Mouse (Mus musculus): ENCODE data around the gene Phlpp2. TPM values are rescaled to one million over a fixed set of nuclear protein-coding genes. Genes with fewer than 3 reads are reported as not detected.

The Phlpp2 gene
- polyA plus RNA-seq, 1 experiment from 2014 or later: 1.5 TPM

DNA sequence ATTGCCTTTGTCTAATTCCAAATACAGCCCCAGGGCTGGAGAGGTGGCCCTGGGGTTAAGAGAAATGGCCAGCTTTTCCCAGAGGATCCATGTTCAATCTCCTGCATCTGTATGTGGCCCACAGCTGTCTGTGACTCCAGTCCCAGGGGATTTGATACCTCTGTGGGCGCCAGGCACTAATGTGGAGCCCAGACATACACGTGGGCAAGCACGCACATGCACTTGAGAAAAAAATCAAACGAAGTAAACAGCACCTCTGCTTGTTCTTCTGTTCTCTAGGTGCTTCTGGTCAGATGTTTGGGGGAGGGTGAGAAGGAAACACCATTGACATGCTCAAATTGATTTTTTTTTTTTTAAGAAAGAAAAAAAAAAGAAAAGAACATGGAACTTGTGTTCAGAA, 95.8 kb downstream of the Phlpp2 start:
- Histone ChIP-seq H3K4me1 (replicated peaks) (peaks cover 12% of the 10 kb centered on the region), H3K9ac (no peak overlapping the region), H3K36me3 (no peaks in the 10 kb centered on the region), H3K27ac (no peak overlapping the region), H3K9me3 (replicated peaks) (no peaks in the 10 kb centered on the region), H3K4me2 (no peak overlapping the region), H3K27me3 (peaks cover 57% of the 10 kb centered on the region), H3K4me3 (no peak overlapping the region)
- no peak for ATAC-seq (replicated peaks; ENCODE audit: insufficient number of reproducible peaks, insufficient read depth, low FRiP score, low read depth)
- WGBS: 67% methylated on average over 4 of the region's 4 CpGs

DNA sequence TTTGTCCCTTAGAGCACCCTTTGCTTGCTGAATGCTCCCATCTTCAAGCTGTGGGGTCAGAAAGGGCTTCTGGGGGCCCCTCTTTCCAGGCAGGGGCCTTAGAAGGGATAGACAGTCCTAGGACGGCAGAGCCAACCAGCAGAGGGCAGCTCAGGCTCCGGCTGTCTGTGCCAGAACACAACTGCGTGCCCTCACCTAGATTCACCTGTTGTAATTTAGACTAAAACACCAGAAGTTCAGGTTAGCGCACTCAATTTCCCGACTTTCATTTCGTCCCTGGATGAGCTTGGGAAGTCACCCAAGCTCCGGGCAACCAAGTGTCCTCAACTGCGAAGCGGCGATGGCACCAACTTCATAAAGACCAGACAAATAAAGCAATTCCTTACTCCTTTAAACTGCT, 100.5 kb downstream of the Phlpp2 start:
- H3K9ac ChIP-seq: no peak overlapping the region
- no peak overlapping the region for H3K27ac ChIP-seq
- ATAC-seq (replicated peaks; ENCODE audit: insufficient number of reproducible peaks, insufficient read depth, low FRiP score, low read depth): no peak
- WGBS: 54% methylated on average over 10 of the region's 10 CpGs
- H3K9me3 ChIP-seq (replicated peaks): no peaks in the 10 kb centered on the region
- H3K27me3 ChIP-seq: peaks cover 32% of the 10 kb centered on the region
- H3K4me2 ChIP-seq: no peak overlapping the region
- H3K4me3 ChIP-seq: no peak overlapping the region
- no peaks in the 10 kb centered on the region for H3K4me1 ChIP-seq (replicated peaks)
- no peaks in the 10 kb centered on the region for H3K36me3 ChIP-seq

DNA sequence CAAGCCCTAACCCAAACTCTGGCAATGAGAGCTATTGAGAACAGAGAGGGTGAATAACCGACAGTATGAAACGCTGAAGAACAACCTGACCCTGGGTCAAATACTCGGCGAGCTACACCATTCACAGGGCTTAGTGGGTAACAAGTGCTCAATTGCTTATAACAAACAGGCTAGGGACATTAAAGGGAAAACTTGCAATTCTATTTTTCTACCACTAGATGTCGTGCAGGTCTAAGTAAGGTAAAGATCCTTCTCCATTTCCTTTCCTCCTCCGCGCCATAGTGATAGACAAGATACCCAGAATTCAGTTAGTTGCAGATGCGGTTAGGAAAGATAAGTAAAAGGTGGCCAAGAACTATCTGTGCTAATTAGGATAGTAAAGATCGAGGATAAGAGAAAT, 102.0 kb downstream of the Phlpp2 start:
- WGBS: 7% methylated on average over 9 of the region's 9 CpGs
- no peak for ATAC-seq (replicated peaks; ENCODE audit: insufficient number of reproducible peaks, insufficient read depth, low FRiP score, low read depth)

DNA sequence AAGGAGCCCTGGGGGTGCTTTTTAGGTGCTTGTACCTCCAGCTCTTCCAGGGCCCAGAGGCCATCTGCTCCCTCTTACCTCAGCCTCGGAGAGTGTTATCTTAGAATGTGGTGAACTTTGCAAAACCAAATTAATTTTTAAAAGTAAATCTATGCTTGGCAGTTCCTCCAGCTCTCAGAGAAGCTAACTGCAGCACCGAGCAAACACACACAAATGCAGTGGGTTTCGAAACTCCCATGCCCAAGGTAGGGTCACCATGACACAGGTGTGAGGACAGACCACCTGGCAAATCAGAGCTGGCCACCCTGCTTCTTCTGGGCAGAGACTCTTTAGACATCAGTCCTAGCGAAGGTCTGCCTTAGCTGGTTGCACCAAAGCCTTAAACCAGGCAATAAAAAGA, 104.6 kb downstream of the Phlpp2 start:
- Histone ChIP-seq H3K9ac (no peak overlapping the region), H3K4me2 (no peak overlapping the region), H3K27me3 (peaks cover 23% of the 10 kb centered on the region), H3K4me1 (replicated peaks) (no peaks in the 10 kb centered on the region), H3K4me3 (no peak overlapping the region), H3K9me3 (replicated peaks) (no peaks in the 10 kb centered on the region), H3K27ac (no peak overlapping the region), H3K36me3 (no peaks in the 10 kb centered on the region)
- ATAC-seq (replicated peaks; ENCODE audit: insufficient number of reproducible peaks, insufficient read depth, low FRiP score, low read depth): no peak
- 74% methylated on average over 4 of the region's 4 CpGs for WGBS

More for the DNA sequence above, 102.0 kb downstream of the Phlpp2 start:
- Histone ChIP-seq H3K9ac (no peak overlapping the region), H3K4me3 (no peak overlapping the region), H3K4me1 (replicated peaks) (no peaks in the 10 kb centered on the region), H3K9me3 (replicated peaks) (no peaks in the 10 kb centered on the region), H3K27ac (no peak overlapping the region), H3K27me3 (peaks cover 23% of the 10 kb centered on the region), H3K36me3 (no peaks in the 10 kb centered on the region), H3K4me2 (no peak overlapping the region)

GRCm38 (mm10) chr8:109979339-109979738, 111.0 kb downstream of the Phlpp2 start:
- 71% methylated on average over 6 of the region's 6 CpGs for WGBS
- no peak for ATAC-seq (replicated peaks; ENCODE audit: insufficient number of reproducible peaks, insufficient read depth, low FRiP score, low read depth)
- H3K9me3 ChIP-seq (replicated peaks): no peaks in the 10 kb centered on the region
- no peak overlapping the region for H3K27ac ChIP-seq
- H3K9ac ChIP-seq: no peak overlapping the region
- H3K27me3 ChIP-seq: no peaks in the 10 kb centered on the region
- H3K4me3 ChIP-seq: no peak overlapping the region
- H3K4me1 ChIP-seq (replicated peaks): peaks cover 9% of the 10 kb centered on the region
- no peaks in the 10 kb centered on the region for H3K36me3 ChIP-seq
- no peak overlapping the region for H3K4me2 ChIP-seq

GRCm38 (mm10) chr8:109982386-109983105, 114.2 kb downstream of the Phlpp2 start:
- no peak for ATAC-seq (replicated peaks; ENCODE audit: insufficient number of reproducible peaks, insufficient read depth, low FRiP score, low read depth)
- Histone ChIP-seq H3K9ac (no peak overlapping the region), H3K4me1 (replicated peaks) (peaks cover 9% of the 10 kb centered on the region), H3K36me3 (no peaks in the 10 kb centered on the region), H3K27ac (no peak overlapping the region), H3K9me3 (replicated peaks) (no peaks in the 10 kb centered on the region), H3K27me3 (no peaks in the 10 kb centered on the region), H3K4me3 (no peak overlapping the region), H3K4me2 (no peak overlapping the region)
- WGBS: 74% methylated on average over 15 of the region's 15 CpGs

GRCm38 (mm10) chr8:109983944-109984343, 115.6 kb downstream of the Phlpp2 start:
- no peak for ATAC-seq (replicated peaks; ENCODE audit: insufficient number of reproducible peaks, insufficient read depth, low FRiP score, low read depth)
- peaks cover 9% of the 10 kb centered on the region for H3K4me1 ChIP-seq (replicated peaks)
- H3K4me2 ChIP-seq: no peak overlapping the region
- no peaks in the 10 kb centered on the region for H3K36me3 ChIP-seq
- no peak overlapping the region; the same call in 1 of the 2 replicates for H3K27ac ChIP-seq
- WGBS: 29% methylated on average over 5 of the region's 5 CpGs
- H3K27me3 ChIP-seq: no peaks in the 10 kb centered on the region
- no peak overlapping the region for H3K9ac ChIP-seq
- no peaks in the 10 kb centered on the region for H3K9me3 ChIP-seq (replicated peaks)
- H3K4me3 ChIP-seq: no peak overlapping the region

GRCm38 (mm10) chr8:109986384-109986783, 118.0 kb downstream of the Phlpp2 start:
- Histone ChIP-seq H3K4me2 (no peak overlapping the region), H3K4me1 (replicated peaks) (peaks cover 9% of the 10 kb centered on the region), H3K27me3 (no peaks in the 10 kb centered on the region), H3K36me3 (no peaks in the 10 kb centered on the region), H3K9me3 (replicated peaks) (no peaks in the 10 kb centered on the region), H3K4me3 (no peak overlapping the region), H3K9ac (no peak overlapping the region), H3K27ac (no peak overlapping the region)
- ATAC-seq (replicated peaks; ENCODE audit: insufficient number of reproducible peaks, insufficient read depth, low FRiP score, low read depth): no peak
- 52% methylated on average over 7 of the region's 7 CpGs for WGBS

DNA sequence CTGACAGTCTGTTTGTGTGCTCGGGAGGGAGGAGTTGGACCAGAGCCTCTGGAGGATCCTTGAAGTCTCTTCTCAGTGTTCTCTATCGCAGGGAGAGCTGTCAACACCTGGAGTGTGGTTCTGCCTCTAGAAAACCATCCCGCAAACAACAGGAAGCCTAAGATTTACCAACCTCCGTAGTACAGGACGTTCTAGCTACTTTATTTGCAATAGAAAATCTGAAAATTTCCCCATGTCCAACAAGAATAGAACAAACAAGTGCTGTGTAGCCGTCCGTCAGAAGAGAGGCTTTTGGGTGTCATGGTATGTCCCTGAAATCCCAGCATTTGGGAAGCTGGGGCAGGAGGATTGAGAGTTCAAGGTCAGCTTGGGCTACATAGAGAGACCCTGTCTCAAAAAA, 119.4 kb downstream of the Phlpp2 start:
- Histone ChIP-seq H3K4me1 (replicated peaks) (peaks cover 9% of the 10 kb centered on the region), H3K27me3 (no peaks in the 10 kb centered on the region), H3K27ac (no peak overlapping the region), H3K9ac (no peak overlapping the region), H3K4me2 (no peak overlapping the region), H3K36me3 (no peaks in the 10 kb centered on the region), H3K4me3 (no peak overlapping the region), H3K9me3 (replicated peaks) (no peaks in the 10 kb centered on the region)
- no peak for ATAC-seq (replicated peaks; ENCODE audit: insufficient number of reproducible peaks, insufficient read depth, low FRiP score, low read depth)
- WGBS: 61% methylated on average over 7 of the region's 7 CpGs

DNA sequence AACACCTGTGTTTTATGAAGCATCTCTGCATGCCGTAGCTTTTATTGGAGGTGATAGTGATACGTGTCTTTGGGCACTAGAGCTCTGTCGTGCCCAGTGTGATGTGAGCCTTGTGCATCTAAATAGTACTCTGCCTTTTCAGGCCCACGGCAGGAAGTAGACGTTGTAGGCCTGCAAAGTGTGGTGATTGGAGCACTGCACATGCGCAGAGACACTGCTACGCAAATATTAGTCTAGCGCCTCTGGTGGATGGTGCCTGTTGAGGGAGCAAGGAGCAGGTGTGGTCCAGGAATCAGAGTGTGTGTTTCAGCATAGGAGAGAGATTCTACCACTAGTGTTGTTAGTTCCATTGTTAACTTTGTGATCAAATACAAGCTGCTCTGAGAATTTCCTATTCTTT, 120.8 kb downstream of the Phlpp2 start:
- no peak for ATAC-seq (replicated peaks; ENCODE audit: insufficient number of reproducible peaks, insufficient read depth, low FRiP score, low read depth)
- H3K9ac ChIP-seq: no peak overlapping the region
- H3K4me1 ChIP-seq (replicated peaks): peaks cover under 1% of the 10 kb centered on the region
- no peak overlapping the region for H3K4me2 ChIP-seq
- 87% methylated on average over 8 of the region's 8 CpGs for WGBS
- no peaks in the 10 kb centered on the region for H3K27me3 ChIP-seq
- H3K27ac ChIP-seq: no peak overlapping the region
- H3K4me3 ChIP-seq: no peak overlapping the region
- H3K9me3 ChIP-seq (replicated peaks): no peaks in the 10 kb centered on the region
- no peaks in the 10 kb centered on the region for H3K36me3 ChIP-seq

DNA sequence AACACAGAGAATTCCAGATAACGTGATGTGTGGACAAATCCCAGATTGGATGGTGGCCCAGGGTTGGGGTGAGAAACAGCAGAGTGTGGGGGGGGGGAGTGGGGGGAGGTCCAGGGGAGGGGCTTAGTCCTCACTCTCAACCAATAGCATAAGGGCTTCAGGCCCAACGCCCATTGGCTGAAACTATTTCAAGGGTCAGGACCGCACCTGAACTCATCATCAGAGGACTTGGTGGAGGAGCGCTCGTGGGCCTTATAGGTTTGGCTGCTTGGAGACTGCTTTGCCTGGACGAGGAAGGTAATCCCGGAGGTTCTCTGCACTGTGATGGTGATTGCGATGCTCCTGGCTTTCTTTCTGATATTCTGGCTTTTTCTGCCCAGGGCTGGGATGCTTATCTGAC, 121.9 kb downstream of the Phlpp2 start, which contains the start of gene Tat:
TSS of gene Tat (plus strand) at position 214 of the 400 bp plus-strand sequence.
- Histone ChIP-seq H3K36me3 (no peaks in the 10 kb centered on the region), H3K9me3 (replicated peaks) (no peaks in the 10 kb centered on the region), H3K27me3 (no peaks in the 10 kb centered on the region; the same call in 1 of the 2 replicates), H3K4me3 (no peak within 1 kb of the TSS), H3K4me2 (no peak within 1 kb of the TSS), H3K9ac (no peak within 1 kb of the TSS), H3K4me1 (replicated peaks) (no peaks in the 10 kb centered on the region), H3K27ac (no peak within 1 kb of the TSS)
- WGBS: 72% methylated on average over 8 of the region's 8 CpGs
- ATAC-seq (replicated peaks; ENCODE audit: insufficient number of reproducible peaks, insufficient read depth, low FRiP score, low read depth): no peak

- no peak for ATAC-seq (replicated peaks; ENCODE audit: insufficient number of reproducible peaks, insufficient read depth, low FRiP score, low read depth)
- Histone ChIP-seq H3K4me3 (no peak overlapping the region), H3K9ac (no peak overlapping the region), H3K4me1 (replicated peaks) (no peaks in the 10 kb centered on the region), H3K4me2 (no peak overlapping the region), H3K27me3 (no peaks in the 10 kb centered on the region; the same call in 1 of the 2 replicates), H3K27ac (no peak overlapping the region), H3K36me3 (no peaks in the 10 kb centered on the region), H3K9me3 (replicated peaks) (no peaks in the 10 kb centered on the region)
- WGBS: 76% methylated on average over 5 of the region's 5 CpGs
These were observed 123.8 kb downstream of the Phlpp2 start for GRCm38 (mm10) chr8:109992166-109992565.

All from heart, embryonic 15.5 days (tissue).